Mouse (Mus musculus) liver, postnatal 0 days (tissue): ENCODE results near the gene Olfr419.

Experiments used
- CTCF ChIP-seq: sonication (generic); IDR thresholded peaks from 2 replicates; pipeline ENCODE4 v1.5.1; 2016; ENCODE audit warnings: antibody characterized with exemption, low read depth
- EP300 ChIP-seq: IDR thresholded peaks from 2 replicates; pipeline ENCODE4 v1.6.1; 2016; ENCODE audit warnings: antibody characterized with exemption, low read depth, mild to moderate bottlenecking

DNA sequence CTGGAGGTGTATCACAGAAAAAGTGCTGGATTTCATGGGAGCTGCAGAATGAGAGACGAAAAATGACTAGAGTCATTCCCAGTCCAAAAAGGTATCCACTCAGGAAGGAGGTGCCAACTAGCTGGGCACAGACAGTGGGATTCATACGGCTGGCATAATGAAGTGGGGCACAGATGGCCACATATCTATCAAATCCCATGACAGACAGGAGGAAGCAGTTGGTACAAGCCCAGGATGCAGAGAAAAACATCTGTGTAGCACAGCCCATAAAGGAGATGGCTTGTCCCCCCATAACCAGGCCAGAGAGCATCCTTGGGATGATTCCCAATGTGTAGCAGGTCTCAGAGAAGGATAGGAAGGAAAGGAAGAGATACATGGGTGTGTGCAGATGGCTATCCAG lies 1.5 kb downstream of the Olfr419 start:
- TF ChIP-seq EP300 (no peak), CTCF (no peak)
